Mouse (Mus musculus) left cerebral cortex, adult 2 months (tissue): ENCODE measurements around the gene Slc7a11. TPM values are rescaled to one million over a fixed set of nuclear protein-coding genes. Genes with fewer than 3 reads are reported as not detected.

Experiments
- DNase-seq, 2 experiments: peaks; one replicate each; pipeline ENCODE4 v3.0.0; 2021 to 2022; ENCODE audit warnings: low spot score in 2 of 2, mixed read lengths in 1 of 2; ENCODE audit errors: extremely low spot score in 1 of 2
- H3K27ac ChIP-seq: fragments of 200-600 bp; 2 replicates; pipeline ENCODE4 v1.8.1; 2022
- H3K4me3 ChIP-seq: fragments of 200-600 bp; 2 replicates; pipeline ENCODE4 v1.8.1; 2022
- CTCF ChIP-seq: fragments of 200-600 bp; IDR thresholded peaks from 2 replicates; pipeline ENCODE4 v1.8.1; 2022; ENCODE audit warnings: antibody characterized with exemption, mild to moderate bottlenecking, moderate library complexity
- intact Hi-C: fragments of 180-260 bp; cut with DNase I; formaldehyde crosslinking; loops from one replicate; pipeline ENCODE4 v1.15.1; 2025
- total RNA-seq, 2 experiments: library from RNA; stranded (reverse); gene quantifications; 2 replicates each; pipeline ENCODE4 v1.2.3; 2021

Gene Slc7a11
- total RNA-seq, 2 experiments from 2014 or later, result 23.9 to 25.7 TPM

GRCm38 (mm10) chr3:49929496-49929895 lies 513.9 kb downstream of the Slc7a11 start:
- intact Hi-C loops, result no loop called here
- H3K27ac ChIP-seq, result no peak overlapping the region
- no peak overlapping the region for H3K4me3 ChIP-seq
- TF ChIP-seq CTCF, result no peak
- no peak for DNase-seq

GRCm38 (mm10) chr3:49928509-49929263 lies 514.7 kb downstream of the Slc7a11 start:
- DNase-seq, result no peak
- Histone ChIP-seq H3K27ac (no peak overlapping the region), H3K4me3 (no peak overlapping the region)
- intact Hi-C loops, result no loop called here
- TF ChIP-seq CTCF, result no peak

GRCm38 (mm10) chr3:49913929-49914328 lies 529.5 kb downstream of the Slc7a11 start:
- no peak for DNase-seq
- Histone ChIP-seq H3K27ac (no peak overlapping the region), H3K4me3 (no peak overlapping the region)
- no peak for TF ChIP-seq CTCF
- intact Hi-C loops, result no loop called here

- TF ChIP-seq CTCF, result no peak
- no peak overlapping the region for H3K4me3 ChIP-seq
- no peak overlapping the region for H3K27ac ChIP-seq
- intact Hi-C loops, result no loop called here
- no peak for DNase-seq
Measured at GRCm38 (mm10) chr3:49910922-49911321, 532.5 kb downstream of the Slc7a11 start.

DNA sequence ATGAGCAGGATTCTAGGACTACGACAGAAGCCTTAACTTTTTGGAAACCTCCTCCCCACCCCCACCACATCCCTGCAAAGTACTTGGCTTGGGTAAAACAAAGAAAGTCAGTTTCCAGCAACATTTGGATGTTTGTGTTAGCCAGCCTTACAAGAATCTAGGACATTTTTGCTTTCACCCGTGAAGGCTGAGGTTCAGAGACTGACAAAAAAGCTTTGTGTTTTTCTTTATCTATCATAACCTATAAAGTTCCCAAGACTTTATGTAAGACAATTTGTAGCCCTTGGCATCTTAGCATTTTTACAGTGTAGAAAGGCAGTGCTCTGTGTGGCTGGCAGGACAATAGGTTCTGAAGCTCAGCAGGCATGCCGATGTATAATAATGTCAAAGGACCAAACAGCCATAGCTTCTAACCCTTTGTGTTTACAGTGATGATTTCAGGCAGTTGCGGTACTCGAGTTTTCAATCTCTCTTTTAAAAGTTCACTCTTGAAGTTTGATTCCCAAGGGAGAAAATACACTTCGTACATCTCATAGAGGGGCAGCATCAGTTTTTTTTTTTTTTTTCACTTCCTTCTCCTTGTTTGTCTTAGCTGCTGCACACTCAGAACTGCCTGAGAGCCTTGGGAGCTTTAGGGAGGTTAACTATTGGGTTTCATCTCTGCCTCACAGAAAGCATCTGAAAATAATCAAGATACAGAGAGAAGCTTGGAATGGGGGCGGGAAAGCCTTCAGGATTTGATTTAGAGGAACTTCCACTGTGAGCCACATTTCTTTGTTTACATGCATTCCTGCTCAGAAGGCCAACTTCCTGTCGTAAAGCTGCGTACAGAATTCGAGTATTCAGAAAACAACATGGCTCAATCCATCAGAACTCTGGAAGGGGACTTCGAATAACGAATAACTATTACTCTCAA lies 534.7 kb downstream of the Slc7a11 start:
- Histone ChIP-seq H3K4me3 (no peak overlapping the region), H3K27ac (no peak overlapping the region)
- no peak for DNase-seq
- TF ChIP-seq CTCF, result no peak
- intact Hi-C loops, result no loop called here

DNA sequence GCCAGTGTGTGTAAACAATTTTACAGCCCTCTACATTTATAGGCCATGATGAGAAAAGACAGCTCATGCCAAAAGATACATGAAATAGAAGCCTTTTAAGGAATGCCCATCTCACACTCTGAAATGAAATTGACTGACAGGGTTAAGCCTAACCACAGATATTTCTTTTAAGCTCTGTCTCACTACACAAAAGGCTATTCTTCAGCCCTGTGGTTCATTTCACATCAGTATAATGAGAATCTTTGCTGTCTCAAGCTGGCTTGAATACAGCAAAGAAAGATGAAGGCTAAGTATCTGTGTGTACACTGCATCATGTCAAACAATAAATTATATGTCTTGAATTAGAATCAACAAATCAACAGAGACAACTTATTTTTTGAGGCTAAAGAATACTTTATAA lies 549.5 kb downstream of the Slc7a11 start:
- DNase-seq, result no peak
- intact Hi-C loops, result no loop called here
- H3K4me3 ChIP-seq, result no peak overlapping the region
- H3K27ac ChIP-seq, result no peak overlapping the region
- TF ChIP-seq CTCF, result no peak

- Histone ChIP-seq H3K27ac (no peak overlapping the region), H3K4me3 (no peak overlapping the region)
- no peak for TF ChIP-seq CTCF
- DNase-seq, result no peak
- intact Hi-C loops, result no loop called here
Measured at GRCm38 (mm10) chr3:49887359-49887758, 556.1 kb downstream of the Slc7a11 start.

GRCm38 (mm10) chr3:49886220-49886945 lies 557.0 kb downstream of the Slc7a11 start:
- H3K27ac ChIP-seq, result no peak overlapping the region
- DNase-seq, result no peak
- H3K4me3 ChIP-seq, result no peak overlapping the region
- TF ChIP-seq CTCF, result no peak
- intact Hi-C loops, result no loop called here

DNA sequence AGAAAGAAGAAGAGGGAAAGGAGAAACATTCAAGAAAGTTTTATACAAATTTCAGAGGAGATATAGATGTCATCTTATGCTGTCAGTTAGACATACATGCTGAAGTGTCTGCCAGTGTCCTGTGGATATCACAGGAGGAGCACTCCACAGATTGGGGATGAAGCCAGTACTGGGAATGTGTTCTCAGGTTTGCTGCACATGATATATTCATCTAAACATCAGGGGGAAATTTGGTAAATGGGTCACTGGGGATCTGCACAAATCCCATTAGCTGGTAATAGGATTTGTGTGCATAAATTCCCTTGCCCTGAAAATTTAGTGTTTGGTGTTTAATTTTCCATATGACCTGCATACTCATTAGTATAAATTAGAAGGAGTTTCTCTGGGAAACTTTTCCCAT lies 562.9 kb downstream of the Slc7a11 start:
- H3K27ac ChIP-seq, result no peak overlapping the region
- DNase-seq, result no peak
- no peak for TF ChIP-seq CTCF
- H3K4me3 ChIP-seq, result no peak overlapping the region
- intact Hi-C loops, result no loop called here

- TF ChIP-seq CTCF, result no peak
- Histone ChIP-seq H3K27ac (no peak overlapping the region), H3K4me3 (no peak overlapping the region)
- intact Hi-C loops, result no loop called here
- no peak for DNase-seq
Measured at GRCm38 (mm10) chr3:49870786-49871185, 572.6 kb downstream of the Slc7a11 start.

GRCm38 (mm10) chr3:49867951-49868584 lies 575.3 kb downstream of the Slc7a11 start:
- intact Hi-C loops, result no loop called here
- no peak overlapping the region for H3K27ac ChIP-seq
- no peak overlapping the region for H3K4me3 ChIP-seq
- DNase-seq, result no peak
- TF ChIP-seq CTCF, result no peak
